Mouse (Mus musculus) limb, embryonic 13.5 days (tissue): ENCODE results near the gene Mapk8ip3. TPM values are rescaled to one million over a fixed set of nuclear protein-coding genes. Genes with fewer than 3 reads are reported as not detected.

ENCODE experiments used
- ATAC-seq: fragments of 200-750 bp; cut with Nextera tagmentation; 2 replicates; pipeline ENCODE4 v1.8.0; 2017; ENCODE audit warnings: low read depth, moderate number of reproducible peaks, moderate TSS enrichment; ENCODE audit not compliant: low FRiP score
- H3K27ac ChIP-seq: fragments of 300-500 bp; sonication (generic); 2 replicates; pipeline ENCODE4 v1.5.1; 2015; ENCODE audit warnings: inconsistent platforms, mild to moderate bottlenecking, moderate library complexity
- H3K27me3 ChIP-seq: fragments of 300-500 bp; sonication (generic); 2 replicates; pipeline ENCODE4 v1.6.1; 2015; ENCODE audit warnings: mild to moderate bottlenecking, inconsistent platforms
- H3K36me3 ChIP-seq: fragments of 300-500 bp; sonication (generic); 2 replicates; pipeline ENCODE4 v1.6.1; 2015; ENCODE audit warnings: inconsistent platforms, mild to moderate bottlenecking, moderate library complexity
- H3K4me1 ChIP-seq: fragments of 300-500 bp; sonication (generic); 2 replicates; pipeline ENCODE4 v1.6.1; 2015; ENCODE audit warnings: inconsistent platforms
- H3K4me2 ChIP-seq: fragments of 300-500 bp; sonication (generic); replicated peaks from 2 replicates; pipeline ENCODE4 v1.6.1; 2015; ENCODE audit warnings: inconsistent platforms, mild to moderate bottlenecking, moderate library complexity
- H3K4me3 ChIP-seq: fragments of 300-500 bp; sonication (generic); 2 replicates; pipeline ENCODE4 v1.5.1; 2015; ENCODE audit warnings: moderate library complexity, mild to moderate bottlenecking, inconsistent platforms
- H3K9ac ChIP-seq: fragments of 300-500 bp; sonication (generic); 2 replicates; pipeline ENCODE4 v1.6.1; 2015; ENCODE audit warnings: mild to moderate bottlenecking, inconsistent platforms
- H3K9me3 ChIP-seq: fragments of 300-500 bp; sonication (generic); 2 replicates; pipeline ENCODE4 v1.6.1; 2016; ENCODE audit warnings: inconsistent platforms
- WGBS: fragments of 180-500 bp; shearing (Covaris S2); methylation state at CpG from one replicate; pipeline ENCODE4 v1.1.7; 2015; 5-methylcytosine and 5-hydroxymethylcytosine counted together
- polyA plus RNA-seq: library from polyadenylated mRNA; unstranded; fragments of >200 nt; fragmentation: Nextera tagmentation; extraction: Ambion mirVana; gene quantifications from 2 replicates; pipeline ENCODE4 v1.2.1, GENCODE M21; 2015

Mapk8ip3 gene
- polyA plus RNA-seq, 1 experiment from 2014 or later: 45.2 TPM

DNA sequence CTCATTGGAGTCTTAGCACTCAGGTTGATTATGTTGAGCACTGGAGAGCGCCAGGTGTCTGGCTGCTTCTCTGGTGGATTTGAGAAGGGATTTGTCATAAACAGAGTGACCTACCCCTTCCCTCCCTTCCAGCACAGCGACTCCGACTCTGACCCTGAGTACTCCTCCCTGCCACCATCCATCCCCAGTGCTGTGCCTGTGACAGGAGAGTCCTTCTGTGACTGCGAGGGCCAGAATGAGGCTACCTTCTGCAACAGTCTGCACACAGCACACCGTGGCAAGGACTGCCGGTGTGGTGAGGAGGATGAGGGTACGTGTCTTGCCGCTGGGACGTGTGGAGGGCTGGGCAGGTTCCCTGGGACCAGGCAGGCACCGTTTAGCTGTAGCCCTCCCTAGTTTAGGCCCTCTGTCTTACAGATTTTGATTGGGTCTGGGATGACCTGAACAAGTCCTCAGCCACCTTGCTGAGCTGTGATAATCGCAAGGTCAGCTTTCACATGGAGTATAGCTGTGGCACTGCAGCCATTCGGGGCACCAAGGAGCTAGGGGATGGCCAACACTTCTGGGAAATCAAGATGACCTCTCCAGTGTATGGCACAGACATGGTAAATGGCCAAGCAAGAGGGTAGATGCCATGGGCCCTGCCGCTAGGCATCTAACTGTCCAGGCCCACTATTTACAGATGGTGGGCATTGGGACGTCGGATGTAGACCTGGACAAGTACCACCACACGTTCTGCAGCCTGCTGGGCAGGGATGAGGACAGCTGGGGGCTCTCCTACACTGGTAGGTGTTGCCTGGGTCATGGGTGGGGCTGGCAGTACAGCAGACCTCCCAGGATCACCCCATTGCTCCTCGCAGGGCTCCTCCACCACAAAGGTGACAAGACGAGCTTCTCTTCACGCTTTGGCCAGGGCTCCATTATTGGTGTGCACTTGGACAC lies 46.4 kb downstream of the Mapk8ip3 start:
- WGBS: 85% methylated on average over 19 of the region's 19 CpGs
- H3K4me2 ChIP-seq: no peak overlapping the region
- peaks cover 32% of the 10 kb centered on the region for H3K4me1 ChIP-seq
- H3K9me3 ChIP-seq: no peaks in the 10 kb centered on the region
- ATAC-seq: no peak
- no peak overlapping the region for H3K4me3 ChIP-seq
- H3K36me3 ChIP-seq: peaks cover 44% of the 10 kb centered on the region
- H3K9ac ChIP-seq: no peak overlapping the region
- no peak overlapping the region for H3K27ac ChIP-seq
- H3K27me3 ChIP-seq: no peaks in the 10 kb centered on the region

DNA sequence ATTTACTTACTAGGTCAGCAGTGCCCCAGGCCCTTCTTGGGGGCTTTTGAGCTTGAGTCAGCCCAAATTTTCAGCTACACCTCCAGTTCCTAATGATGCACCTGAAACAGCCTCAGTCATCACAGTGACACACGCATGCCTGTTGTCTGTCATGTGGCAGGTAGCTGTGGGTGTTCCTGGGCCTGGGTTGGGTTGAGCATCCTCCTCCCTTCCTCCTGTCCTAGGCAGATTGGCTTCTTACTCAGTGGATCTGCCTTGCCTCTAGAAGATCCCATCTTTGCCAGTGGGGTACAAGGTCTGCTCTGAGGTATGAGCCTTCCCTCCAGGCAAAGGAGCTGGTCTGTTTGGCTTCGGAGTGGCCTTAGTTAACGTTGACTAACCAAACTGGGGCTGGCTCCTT lies 47.9 kb downstream of the Mapk8ip3 start:
- peaks cover 30% of the 10 kb centered on the region for H3K4me1 ChIP-seq
- no peak for ATAC-seq
- no peak overlapping the region for H3K4me2 ChIP-seq

DNA sequence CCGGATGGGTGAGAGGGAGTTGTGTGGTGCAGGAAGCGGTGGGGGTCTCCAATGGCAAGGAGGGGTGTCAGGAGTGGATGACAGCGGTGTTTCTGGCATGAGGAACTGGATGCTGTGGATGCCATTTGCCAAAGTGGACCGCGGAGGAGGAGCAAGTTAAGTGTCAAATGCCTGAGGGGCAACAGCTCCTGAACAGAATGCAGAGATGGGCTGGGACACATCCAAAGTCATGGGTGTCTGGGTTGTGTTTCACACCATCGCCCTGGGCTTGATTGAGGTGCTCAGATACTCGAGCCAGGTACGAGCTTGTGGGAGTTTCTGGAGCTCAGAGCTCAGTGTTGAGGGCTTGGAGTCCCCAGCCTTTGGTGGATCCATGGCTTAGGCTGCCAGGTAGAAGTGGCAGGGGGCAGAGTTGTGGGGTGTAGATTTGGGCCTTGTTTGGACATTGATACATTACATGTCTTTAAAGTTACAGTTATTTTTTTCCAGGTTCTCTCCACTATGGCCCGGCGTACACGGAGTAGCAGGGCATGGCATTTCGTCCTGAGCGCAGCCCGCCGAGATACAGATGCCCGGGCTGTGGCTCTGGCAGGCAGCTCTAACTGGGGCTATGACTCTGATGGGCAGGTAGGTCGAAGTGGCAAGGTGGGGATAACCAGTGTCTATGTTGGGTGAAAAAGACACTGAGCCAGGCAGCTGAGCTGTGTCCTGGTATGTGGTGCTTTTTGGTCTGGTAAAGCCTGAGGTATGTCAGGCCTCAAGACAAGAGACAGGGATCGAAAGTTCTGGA lies 49.3 kb downstream of the Mapk8ip3 start:
- peak overlapping the region; percentile 98 for H3K4me2 ChIP-seq
- H3K9me3 ChIP-seq: no peaks in the 10 kb centered on the region
- 65% methylated on average over 18 of the region's 18 CpGs for WGBS
- peaks cover 25% of the 10 kb centered on the region for H3K4me1 ChIP-seq
- H3K4me3 ChIP-seq: peak overlapping the region; percentile 86
- peak overlapping the region; percentile 86 for H3K9ac ChIP-seq
- ATAC-seq: no peak
- H3K36me3 ChIP-seq: peaks cover 52% of the 10 kb centered on the region
- H3K27me3 ChIP-seq: no peaks in the 10 kb centered on the region
- H3K27ac ChIP-seq: no peak overlapping the region

More for the DNA sequence above, 47.9 kb downstream of the Mapk8ip3 start:
- no peaks in the 10 kb centered on the region for H3K9me3 ChIP-seq
- no peak overlapping the region for H3K4me3 ChIP-seq
- H3K27ac ChIP-seq: no peak overlapping the region
- H3K9ac ChIP-seq: no peak overlapping the region
- WGBS: 92% methylated on average over 3 of the region's 3 CpGs
- H3K36me3 ChIP-seq: peaks cover 53% of the 10 kb centered on the region
- no peaks in the 10 kb centered on the region for H3K27me3 ChIP-seq

DNA sequence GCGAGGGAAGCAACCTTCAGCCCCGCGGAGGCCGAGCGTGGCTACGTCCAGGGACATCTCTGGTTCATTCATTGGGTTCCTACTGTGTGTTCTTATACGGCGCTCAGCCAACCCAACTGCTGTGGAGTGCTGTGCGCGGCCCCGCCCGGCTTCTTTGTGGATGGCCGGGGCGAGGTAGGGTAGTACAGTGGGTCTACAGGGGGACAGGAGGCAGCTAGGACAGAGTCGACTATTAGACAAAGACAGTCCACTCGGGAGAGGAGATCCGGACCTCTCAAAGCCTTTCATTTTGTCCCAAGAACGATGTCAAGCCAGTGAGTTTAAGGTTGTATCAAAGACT lies 49.9 kb downstream of the Mapk8ip3 start:
- H3K4me2 ChIP-seq: peak overlapping the region; percentile 98
- peak overlapping the region; percentile 86 for H3K4me3 ChIP-seq
- H3K27ac ChIP-seq: no peak overlapping the region
- H3K9me3 ChIP-seq: no peaks in the 10 kb centered on the region
- ATAC-seq: peak; percentile 4; the same call in 1 of the 2 replicates
- H3K27me3 ChIP-seq: no peaks in the 10 kb centered on the region
- peaks cover 46% of the 10 kb centered on the region for H3K36me3 ChIP-seq
- under 1% methylated on average over 18 of the region's 18 CpGs for WGBS
- peak overlapping the region; percentile 86 for H3K9ac ChIP-seq
- peaks cover 25% of the 10 kb centered on the region for H3K4me1 ChIP-seq

DNA sequence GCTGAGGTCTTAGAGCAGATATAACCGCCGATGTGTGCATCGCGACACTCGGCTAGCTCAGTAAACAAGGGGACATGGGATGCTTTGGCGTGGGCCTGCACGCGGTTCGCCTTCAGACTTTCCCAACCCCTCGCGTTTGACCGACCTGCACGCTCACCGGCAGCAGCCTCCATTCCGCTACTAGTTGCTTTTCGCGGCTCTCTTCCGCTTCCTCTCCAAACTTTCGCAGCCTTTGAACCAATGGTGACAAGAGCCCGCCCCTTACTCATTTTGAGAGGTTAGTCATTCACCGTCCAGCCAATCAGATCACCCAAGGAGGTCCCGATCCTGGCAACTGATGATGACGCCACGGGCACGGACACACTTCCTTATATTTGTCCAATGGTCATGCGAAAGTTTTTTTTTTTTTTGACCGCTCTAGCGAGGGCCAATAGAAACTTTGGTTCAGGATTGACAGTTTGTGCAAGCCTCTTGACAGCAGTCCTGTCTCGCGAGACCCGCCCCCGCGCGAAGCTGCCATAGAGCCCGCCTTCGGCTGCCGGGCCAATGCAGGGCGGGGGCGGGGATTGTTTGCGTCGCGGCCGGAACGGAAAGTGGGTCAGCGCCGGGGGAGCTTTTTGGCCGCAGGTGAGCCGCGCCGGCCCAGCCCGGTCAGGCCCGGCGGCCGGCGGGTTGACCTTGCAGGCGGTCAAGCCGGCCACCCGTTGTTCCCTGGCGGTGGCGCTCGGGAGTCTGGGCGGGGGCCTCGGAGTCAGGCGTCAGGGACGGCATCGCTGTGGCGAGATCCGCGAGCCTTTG lies 50.4 kb downstream of the Mapk8ip3 start, which contains the start of the genes Nubp2 and Spsb3:
Gene Nubp2, minus strand, starts transcription at position 216 of the 798 bp plus-strand sequence.
Gene Spsb3, plus strand, starts transcription at position 510 of the 798 bp plus-strand sequence.
- peaks cover 40% of the 10 kb centered on the region for H3K36me3 ChIP-seq
- H3K27ac ChIP-seq: no peak within 1 kb of the TSS; the same call in 1 of the 2 replicates
- WGBS: under 1% methylated on average over 69 of the region's 69 CpGs

DNA sequence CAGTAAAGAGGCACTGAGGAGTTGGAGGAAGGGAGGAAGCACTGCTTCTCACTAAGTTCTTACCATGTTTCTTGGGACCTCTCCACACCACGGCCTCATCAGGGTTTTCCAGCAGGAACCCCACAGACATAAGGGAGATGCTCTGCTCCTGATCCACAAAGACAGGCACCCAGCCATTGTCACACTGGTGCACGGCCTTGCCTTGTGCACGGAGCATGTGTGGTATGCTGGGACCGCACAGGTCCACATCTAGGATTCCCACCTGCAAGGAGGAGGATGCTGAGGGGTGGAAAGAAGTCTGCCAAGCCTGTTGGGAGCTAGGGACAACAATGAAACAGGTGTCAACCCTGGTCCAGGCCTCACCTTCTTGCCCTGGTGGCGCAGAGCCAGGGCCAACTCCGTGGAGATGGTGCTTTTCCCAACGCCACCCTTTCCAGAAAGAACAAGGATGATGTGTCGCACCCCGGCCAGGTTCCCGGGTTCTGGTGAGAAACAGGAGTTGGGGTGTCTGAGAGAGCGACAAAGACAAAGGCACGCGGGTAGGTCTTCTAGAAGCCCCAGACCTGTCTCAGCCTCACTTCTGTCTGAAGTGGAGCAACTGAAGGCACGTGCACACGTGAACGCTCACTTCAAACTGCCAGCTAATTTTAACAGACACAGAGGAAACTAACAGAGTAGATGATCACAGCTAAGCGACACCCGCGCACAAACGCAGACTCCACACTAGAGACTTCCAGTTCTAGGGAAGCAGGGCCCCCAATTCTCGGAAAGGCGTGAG lies 51.2 kb downstream of the Mapk8ip3 start:
- Histone ChIP-seq H3K27me3 (no peaks in the 10 kb centered on the region), H3K27ac (no peak overlapping the region), H3K4me2 (peak overlapping the region; percentile 94), H3K9me3 (no peaks in the 10 kb centered on the region), H3K36me3 (peaks cover 32% of the 10 kb centered on the region), H3K9ac (peak overlapping the region; percentile 72), H3K4me3 (peak overlapping the region; percentile 76), H3K4me1 (peaks cover 25% of the 10 kb centered on the region)
- ATAC-seq: no peak
- WGBS: 27% methylated on average over 22 of the region's 22 CpGs

More for the DNA sequence above, 50.4 kb downstream of the Mapk8ip3 start, which contains the start of the genes Nubp2 and Spsb3:
- peaks cover 25% of the 10 kb centered on the region for H3K4me1 ChIP-seq
- ATAC-seq: peak; percentile 97
- H3K9ac ChIP-seq: peak within 1 kb of the TSS; percentile 86
- no peaks in the 10 kb centered on the region for H3K27me3 ChIP-seq
- peak within 1 kb of the TSS; percentile 98 for H3K4me2 ChIP-seq
- H3K9me3 ChIP-seq: no peaks in the 10 kb centered on the region
- peak within 1 kb of the TSS; percentile 86 for H3K4me3 ChIP-seq

DNA sequence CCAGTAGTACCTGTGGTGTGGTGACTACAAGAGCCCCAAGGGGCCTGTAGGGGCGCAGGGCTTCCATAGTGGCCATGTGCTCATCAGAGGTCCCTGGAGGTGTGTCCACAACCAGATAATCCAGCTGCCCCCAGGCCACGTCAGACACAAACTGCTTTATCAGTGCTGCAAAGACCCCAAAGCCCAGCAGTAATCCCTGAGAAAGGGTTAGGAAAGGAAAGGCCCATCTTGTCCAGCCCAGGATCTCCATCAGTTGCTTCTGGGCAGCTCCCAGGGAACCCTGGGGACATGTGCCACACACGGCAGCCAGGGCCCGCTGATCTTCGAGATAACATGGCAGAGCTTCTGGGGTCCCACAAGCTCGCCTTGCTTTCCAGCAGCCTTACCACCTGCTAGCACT lies 52.4 kb downstream of the Mapk8ip3 start:
- H3K4me3 ChIP-seq: no peak overlapping the region
- no peaks in the 10 kb centered on the region for H3K27me3 ChIP-seq
- peaks cover 25% of the 10 kb centered on the region for H3K4me1 ChIP-seq
- no peak for ATAC-seq
- H3K9me3 ChIP-seq: no peaks in the 10 kb centered on the region
- H3K27ac ChIP-seq: no peak overlapping the region
- 87% methylated on average over 6 of the region's 6 CpGs for WGBS
- H3K9ac ChIP-seq: no peak overlapping the region
- peaks cover 22% of the 10 kb centered on the region for H3K36me3 ChIP-seq
- H3K4me2 ChIP-seq: no peak overlapping the region

DNA sequence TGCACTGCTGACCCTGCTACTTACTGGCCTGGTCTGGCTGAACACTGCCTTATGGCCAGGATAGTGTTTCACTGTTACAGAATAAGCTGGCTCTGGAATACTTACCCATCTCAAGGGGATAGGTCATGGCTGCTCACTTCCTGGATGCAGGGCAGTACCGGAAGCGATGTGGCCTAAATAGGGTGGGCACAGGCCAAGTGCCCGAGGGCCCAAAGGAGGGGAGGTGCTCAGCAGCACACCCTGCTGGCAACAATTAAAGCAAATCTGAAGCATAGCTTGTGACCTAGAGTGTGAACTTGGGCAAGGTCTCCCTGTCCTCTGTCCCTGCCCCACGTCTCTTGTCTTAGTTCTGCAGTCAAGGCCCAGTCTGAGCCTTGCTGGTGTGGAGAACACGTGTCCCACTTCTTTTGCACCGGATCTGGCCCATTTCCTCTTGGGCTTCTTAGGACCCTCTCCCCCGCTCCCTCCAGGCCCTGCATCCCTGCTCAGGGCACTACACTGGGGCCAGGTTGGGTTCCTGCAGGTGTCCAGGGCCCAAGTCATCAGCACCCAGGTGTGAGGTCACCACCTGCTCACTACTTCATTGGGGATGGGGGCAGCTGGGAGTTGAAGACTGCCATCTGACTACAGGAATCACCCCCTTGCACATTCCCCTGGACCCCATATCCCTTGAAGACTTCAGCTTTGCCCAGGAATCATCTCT lies 54.9 kb downstream of the Mapk8ip3 start:
- H3K4me3 ChIP-seq: no peak overlapping the region
- H3K9ac ChIP-seq: no peak overlapping the region
- ATAC-seq: no peak
- peaks cover 22% of the 10 kb centered on the region for H3K36me3 ChIP-seq
- H3K27ac ChIP-seq: no peak overlapping the region
- peaks cover 14% of the 10 kb centered on the region for H3K4me1 ChIP-seq
- 45% methylated on average over 7 of the region's 7 CpGs for WGBS
- no peaks in the 10 kb centered on the region for H3K9me3 ChIP-seq
- H3K4me2 ChIP-seq: no peak overlapping the region
- H3K27me3 ChIP-seq: no peaks in the 10 kb centered on the region

DNA sequence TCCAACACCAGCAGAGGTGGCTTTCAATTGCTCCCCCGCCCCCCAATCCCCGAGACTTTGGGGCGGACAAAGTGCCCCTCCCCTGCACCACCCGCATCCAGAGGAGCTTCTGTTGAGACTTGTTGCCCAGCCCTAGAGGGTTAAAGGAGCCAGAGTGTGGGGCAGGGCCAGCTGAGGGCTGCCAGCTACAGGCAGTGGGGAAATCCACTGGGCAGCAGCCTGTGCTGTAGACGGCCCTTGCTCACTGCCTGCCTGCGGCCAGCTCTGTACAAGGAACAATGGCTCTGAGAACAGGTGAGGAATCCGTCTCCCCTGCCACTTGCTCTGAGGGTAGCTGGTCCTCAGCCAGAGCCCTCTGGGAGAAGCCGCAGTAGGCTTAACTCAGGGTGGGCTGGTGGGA lies 58.2 kb downstream of the Mapk8ip3 start:
- Histone ChIP-seq H3K4me3 (no peak overlapping the region), H3K9me3 (no peaks in the 10 kb centered on the region), H3K9ac (peak overlapping the region; percentile 39; the same call in 1 of the 2 replicates), H3K36me3 (peaks cover 10% of the 10 kb centered on the region), H3K4me2 (no peak overlapping the region), H3K27ac (no peak overlapping the region), H3K27me3 (no peaks in the 10 kb centered on the region), H3K4me1 (0 out of 2 replicates have a peak, but pooled peaks cover 6% of the 10 kb centered on the region)
- WGBS: 70% methylated on average over 8 of the region's 8 CpGs
- ATAC-seq: no peak

DNA sequence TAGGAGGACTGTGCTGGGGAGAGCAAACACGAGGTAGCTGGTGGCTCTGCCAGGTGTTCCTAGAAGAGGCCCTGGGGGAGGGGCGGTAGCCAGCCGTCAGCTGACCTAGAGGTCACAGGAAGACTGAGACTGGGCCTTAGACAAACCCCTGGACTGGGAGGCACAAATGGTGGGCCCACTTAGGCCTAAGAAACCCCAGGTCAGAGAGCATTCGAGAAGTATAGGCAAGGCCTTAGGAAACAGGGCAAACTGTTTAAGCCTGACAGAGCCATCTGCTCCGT lies 58.7 kb downstream of the Mapk8ip3 start:
- Histone ChIP-seq H3K9me3 (no peaks in the 10 kb centered on the region), H3K27ac (no peak overlapping the region), H3K4me3 (no peak overlapping the region), H3K9ac (peak overlapping the region; percentile 39), H3K27me3 (no peaks in the 10 kb centered on the region), H3K4me2 (no peak overlapping the region), H3K36me3 (peaks cover 5% of the 10 kb centered on the region), H3K4me1 (0 out of 2 replicates have a peak, but pooled peaks cover 6% of the 10 kb centered on the region)
- no peak for ATAC-seq
- 24% methylated on average over 5 of the region's 5 CpGs for WGBS
